Mouse (Mus musculus) neural tube, embryonic 14.5 days (tissue): ENCODE data around the gene Myrip. TPM values are rescaled to one million over a fixed set of nuclear protein-coding genes. Genes with fewer than 3 reads are reported as not detected.

Experiments used
- ATAC-seq: fragments of 200-750 bp; cut with Nextera tagmentation; 2 replicates; pipeline ENCODE4 v1.8.0; 2017; ENCODE audit warnings: low read depth, mild to moderate bottlenecking, moderate TSS enrichment, moderate library complexity
- H3K27ac ChIP-seq: fragments of 300-500 bp; sonication (generic); 2 replicates; pipeline ENCODE4 v1.5.1; 2014; ENCODE audit warnings: low read depth, mild to moderate bottlenecking, control low read depth, low read length, moderate library complexity, mixed read lengths
- H3K27me3 ChIP-seq: fragments of 300-500 bp; sonication (generic); 2 replicates; pipeline ENCODE4 v1.6.1; 2014; ENCODE audit warnings: low read length; ENCODE audit not compliant: control insufficient read depth, insufficient read depth
- H3K36me3 ChIP-seq: fragments of 300-500 bp; sonication (generic); 2 replicates; pipeline ENCODE4 v1.6.1; 2014; ENCODE audit warnings: low read length, mixed read lengths; ENCODE audit not compliant: control insufficient read depth, insufficient read depth
- H3K4me1 ChIP-seq: fragments of 300-500 bp; sonication (generic); 2 replicates; pipeline ENCODE4 v1.6.1; 2014; ENCODE audit warnings: low read length; ENCODE audit not compliant: control insufficient read depth, insufficient read depth
- H3K4me2 ChIP-seq: fragments of 300-500 bp; sonication (generic); 2 replicates; pipeline ENCODE4 v1.6.1; 2014; ENCODE audit warnings: mild to moderate bottlenecking, low read depth, low read length, control low read depth
- H3K4me3 ChIP-seq: fragments of 300-500 bp; sonication (generic); 2 replicates; pipeline ENCODE4 v1.5.1; 2014; ENCODE audit warnings: low read depth, low read length, control low read depth, mixed read lengths
- H3K9ac ChIP-seq: fragments of 300-500 bp; sonication (generic); replicated peaks from 2 replicates; pipeline ENCODE4 v1.6.1; 2014; ENCODE audit warnings: low read depth, mild to moderate bottlenecking, control low read depth, low read length, mixed read lengths
- H3K9me3 ChIP-seq: fragments of 300-500 bp; sonication (generic); 2 replicates; pipeline ENCODE4 v1.6.1; 2016; ENCODE audit warnings: low read length; ENCODE audit not compliant: control insufficient read depth
- WGBS: fragments of 180-500 bp; shearing (Covaris S2); extraction: QIAGEN DNeasy Blood & Tissue Kit; methylation state at CpG from one replicate; pipeline ENCODE4 v1.1.7; 2014; 5-methylcytosine and 5-hydroxymethylcytosine counted together
- polyA plus RNA-seq: library from polyadenylated mRNA; unstranded; fragments of >200 nt; fragmentation: Nextera tagmentation; extraction: Ambion mirVana; gene quantifications from 2 replicates; pipeline ENCODE4 v1.2.1, GENCODE M21; 2014

Myrip gene
- polyA plus RNA-seq, 1 experiment from 2014 or later: 6.3 TPM

DNA sequence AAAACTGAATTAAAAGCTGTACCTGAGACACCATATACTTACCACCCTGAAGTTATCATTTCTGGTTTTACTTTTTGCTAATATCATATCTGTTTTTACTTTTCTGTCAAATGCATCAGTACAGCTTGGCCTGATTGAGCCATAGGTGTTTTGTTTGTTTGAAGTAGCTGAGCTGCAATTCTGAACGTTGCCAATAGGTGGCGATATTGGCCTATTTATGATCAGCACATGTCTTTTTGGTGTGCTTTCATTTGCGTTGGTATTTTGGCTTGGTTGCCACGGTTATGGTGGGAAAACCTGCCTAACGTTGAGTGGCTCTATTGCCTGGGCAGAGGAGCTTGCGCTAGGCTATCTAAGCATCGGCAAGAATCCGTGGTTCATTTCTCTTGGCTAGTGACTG is 200.7 kb downstream of the Myrip start:
- Histone ChIP-seq H3K4me1 (no peaks in the 10 kb centered on the region), H3K27me3 (no peaks in the 10 kb centered on the region), H3K27ac (no peak overlapping the region), H3K4me3 (no peak overlapping the region), H3K36me3 (no peaks in the 10 kb centered on the region), H3K9me3 (no peaks in the 10 kb centered on the region), H3K4me2 (no peak overlapping the region), H3K9ac (no peak overlapping the region)
- WGBS: 5% methylated on average over 8 of the region's 8 CpGs
- no peak for ATAC-seq

DNA sequence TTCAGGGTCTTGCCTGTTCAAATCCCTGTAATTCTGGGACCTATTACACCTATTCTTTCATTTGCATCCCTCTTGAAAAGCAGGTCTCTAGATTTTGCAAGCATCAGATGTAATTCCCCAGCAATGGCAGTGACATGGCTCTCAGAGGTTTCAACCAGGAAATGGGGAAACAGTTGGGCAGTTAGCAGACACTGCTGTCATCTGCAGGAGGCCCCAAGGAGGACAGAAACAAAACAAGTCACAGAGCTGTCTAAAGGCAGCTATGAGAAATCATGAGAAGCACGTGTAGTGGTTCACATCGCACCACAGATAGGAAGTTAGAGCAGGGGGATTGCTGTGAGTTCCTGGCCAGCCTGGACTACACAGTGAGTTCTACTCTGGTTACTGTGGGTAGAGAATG is 203.1 kb downstream of the Myrip start:
- Histone ChIP-seq H3K36me3 (no peaks in the 10 kb centered on the region), H3K4me2 (no peak overlapping the region), H3K9ac (no peak overlapping the region), H3K27ac (no peak overlapping the region), H3K4me1 (no peaks in the 10 kb centered on the region), H3K27me3 (no peaks in the 10 kb centered on the region), H3K9me3 (no peaks in the 10 kb centered on the region), H3K4me3 (no peak overlapping the region)
- no peak for ATAC-seq
- 78% methylated on average over 2 of the region's 2 CpGs for WGBS

DNA sequence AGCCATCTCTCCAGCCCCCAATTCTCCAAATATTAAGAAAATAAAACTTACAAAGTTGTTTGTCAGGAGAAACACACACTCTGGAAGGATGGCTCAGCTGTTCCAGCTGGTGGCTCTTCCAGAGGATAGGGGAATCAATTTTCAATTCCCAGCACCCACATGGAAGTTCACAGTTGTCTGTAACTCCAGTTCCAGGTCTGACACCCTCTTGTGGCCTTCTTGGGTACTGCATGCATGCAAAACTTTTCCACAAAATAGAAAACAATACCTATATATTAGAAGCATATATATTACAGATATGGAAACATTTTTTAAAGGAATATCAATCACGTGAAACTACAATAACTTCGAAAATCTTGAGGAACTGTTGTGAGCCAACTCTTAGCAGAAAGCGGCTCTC is 210.5 kb downstream of the Myrip start:
- no peak overlapping the region for H3K9ac ChIP-seq
- H3K9me3 ChIP-seq: no peaks in the 10 kb centered on the region
- WGBS: 74% methylated on average over 3 of the region's 3 CpGs
- H3K4me2 ChIP-seq: no peak overlapping the region
- no peak overlapping the region for H3K27ac ChIP-seq
- no peak for ATAC-seq
- no peaks in the 10 kb centered on the region for H3K27me3 ChIP-seq
- H3K36me3 ChIP-seq: no peaks in the 10 kb centered on the region
- no peaks in the 10 kb centered on the region for H3K4me1 ChIP-seq
- no peak overlapping the region for H3K4me3 ChIP-seq

DNA sequence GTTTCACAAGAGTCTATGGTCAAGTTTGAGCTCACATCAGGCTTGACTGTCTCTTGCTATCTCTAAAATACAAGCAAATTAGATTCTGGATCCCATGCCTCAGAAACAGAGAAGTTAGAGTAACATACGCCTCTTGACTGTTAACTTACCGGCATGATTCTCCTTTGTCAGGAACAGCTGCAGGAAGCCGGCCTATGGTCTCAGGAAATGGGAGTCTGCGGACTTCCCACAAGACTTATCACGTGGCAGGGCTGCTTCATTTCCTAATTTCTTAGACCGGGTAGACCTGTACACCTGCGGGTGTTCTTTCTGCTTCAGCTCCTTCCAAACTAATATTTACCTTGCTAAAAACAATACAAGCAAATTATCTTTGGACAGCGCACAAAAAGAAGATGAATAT is 215.4 kb downstream of the Myrip start:
- Histone ChIP-seq H3K9me3 (no peaks in the 10 kb centered on the region), H3K4me1 (no peaks in the 10 kb centered on the region), H3K36me3 (no peaks in the 10 kb centered on the region), H3K27me3 (no peaks in the 10 kb centered on the region), H3K27ac (no peak overlapping the region), H3K9ac (no peak overlapping the region), H3K4me3 (no peak overlapping the region), H3K4me2 (no peak overlapping the region)
- 84% methylated on average over 8 of the region's 8 CpGs for WGBS
- ATAC-seq: no peak

DNA sequence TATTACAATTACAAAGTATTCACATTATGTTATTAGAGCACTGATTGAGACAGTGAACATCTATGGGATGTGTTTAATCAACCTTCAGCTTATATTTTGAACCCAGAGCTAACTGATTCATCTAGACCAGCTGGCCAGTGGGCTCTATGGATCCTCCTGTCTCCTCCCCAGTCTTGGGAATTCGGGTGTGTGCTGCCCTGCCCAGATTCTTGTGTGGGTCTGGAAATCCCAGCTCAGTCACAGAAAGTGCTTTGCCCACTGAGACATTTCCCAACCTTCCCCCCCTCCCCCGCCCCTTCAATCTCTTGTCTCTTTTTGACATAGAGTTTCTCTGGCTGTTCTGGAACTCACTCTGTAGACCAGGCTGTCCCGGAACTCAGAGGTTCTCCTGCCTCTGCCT is 217.6 kb downstream of the Myrip start:
- ATAC-seq: no peak
- Histone ChIP-seq H3K9ac (no peak overlapping the region), H3K4me1 (no peaks in the 10 kb centered on the region), H3K9me3 (no peaks in the 10 kb centered on the region), H3K27me3 (no peaks in the 10 kb centered on the region), H3K4me2 (no peak overlapping the region), H3K36me3 (no peaks in the 10 kb centered on the region), H3K4me3 (no peak overlapping the region), H3K27ac (no peak overlapping the region)
- 78% methylated on average over 3 of the region's 3 CpGs for WGBS

DNA sequence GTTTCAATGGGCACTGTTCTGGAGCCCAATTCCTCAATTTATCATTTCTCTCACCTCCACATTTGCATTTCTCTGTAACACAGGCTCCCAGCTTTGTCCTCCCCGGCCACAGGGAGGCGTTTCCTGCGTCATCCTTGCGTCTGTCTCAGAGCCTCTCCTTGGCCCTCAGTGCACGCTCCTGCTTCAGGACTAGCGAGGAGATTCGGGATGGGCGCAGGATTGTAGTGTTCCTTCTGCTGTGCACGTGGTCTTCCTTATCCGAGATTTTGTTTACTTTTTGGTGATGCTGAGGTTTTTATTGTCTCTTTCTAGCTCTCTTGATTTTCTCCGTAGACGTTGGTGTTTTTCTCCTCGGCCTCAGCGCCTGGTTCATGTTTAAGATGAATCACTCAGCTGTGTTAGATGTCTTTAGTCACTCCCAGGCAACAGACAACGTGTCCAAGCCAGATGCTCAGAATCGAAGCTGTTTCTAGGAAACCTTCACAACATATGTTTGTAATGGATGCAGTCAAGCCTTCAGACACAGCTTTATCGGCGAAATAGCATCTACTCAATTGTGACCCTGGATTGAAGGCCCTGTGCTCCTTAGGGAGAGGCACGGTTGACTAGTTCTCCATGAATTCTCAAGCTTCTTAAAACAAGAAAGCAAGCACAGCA is 218.3 kb downstream of the Myrip start:
- WGBS: 55% methylated on average over 19 of the region's 19 CpGs
- no peak overlapping the region for H3K27ac ChIP-seq
- no peaks in the 10 kb centered on the region for H3K27me3 ChIP-seq
- no peaks in the 10 kb centered on the region for H3K36me3 ChIP-seq
- no peaks in the 10 kb centered on the region for H3K9me3 ChIP-seq
- H3K4me3 ChIP-seq: no peak overlapping the region
- no peak for ATAC-seq
- H3K9ac ChIP-seq: no peak overlapping the region
- H3K4me2 ChIP-seq: no peak overlapping the region
- no peaks in the 10 kb centered on the region for H3K4me1 ChIP-seq

DNA sequence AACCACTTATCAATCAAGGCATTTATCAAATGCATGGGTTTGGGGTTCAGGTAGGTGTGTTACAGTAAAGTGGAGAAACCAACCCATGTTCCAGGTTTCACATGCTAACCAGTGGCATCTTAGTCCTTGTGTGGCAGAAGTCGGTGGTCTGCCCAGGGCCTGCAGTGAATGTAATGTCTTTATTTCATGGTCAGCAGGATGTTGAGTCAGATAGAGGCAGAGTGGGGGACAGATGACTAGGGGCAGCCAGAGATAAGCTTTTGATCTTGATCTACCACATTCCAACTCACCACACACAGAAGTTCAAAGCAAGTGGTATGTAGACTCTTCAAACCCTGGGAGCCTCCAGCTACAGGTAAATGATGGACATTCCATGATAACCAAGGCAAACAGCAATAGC is 219.8 kb downstream of the Myrip start:
- no peak overlapping the region for H3K4me2 ChIP-seq
- H3K4me3 ChIP-seq: no peak overlapping the region
- H3K27me3 ChIP-seq: no peaks in the 10 kb centered on the region
- H3K36me3 ChIP-seq: no peaks in the 10 kb centered on the region
- WGBS: 77% methylated on average over 1 of the region's 1 CpGs
- no peak overlapping the region for H3K27ac ChIP-seq
- no peak for ATAC-seq
- H3K4me1 ChIP-seq: no peaks in the 10 kb centered on the region
- no peak overlapping the region for H3K9ac ChIP-seq
- H3K9me3 ChIP-seq: no peaks in the 10 kb centered on the region

Other genes starting within 250 kb of the Myrip start
- 7.1 and 9.8 TPM in 2 replicates for gene Cx3cr1, start 231.6 kb upstream of the Myrip start, polyA plus RNA-seq
- gene Ccr8, start 209.4 kb upstream of the Myrip start, polyA plus RNA-seq: not detected in 2 replicates
- gene Slc25a38, start 191.1 kb upstream of the Myrip start, polyA plus RNA-seq: 38.1 and 43.8 TPM in 2 replicates
- 1,052 and 1,113 TPM in 2 replicates for gene Rpsa, start 173.8 kb upstream of the Myrip start, polyA plus RNA-seq
- gene Mobp, start 151.8 kb upstream of the Myrip start, polyA plus RNA-seq: 0.16 and 0.52 TPM in 2 replicates
- 312 and 343 TPM in 2 replicates for gene Eif1b, start 190.7 kb downstream of the Myrip start, polyA plus RNA-seq
- gene Entpd3, start 238.3 kb downstream of the Myrip start, polyA plus RNA-seq: 3.4 and 6.1 TPM in 2 replicates